Mouse (Mus musculus): ENCODE results near the gene Adgrf2. TPM values are rescaled to one million over a fixed set of nuclear protein-coding genes. Genes with fewer than 3 reads are reported as not detected.

Adgrf2 gene
- 0.20 and 0.21 TPM in 2 replicates for polyA plus RNA-seq (2015; fragmentation: Nextera tagmentation; extraction: Ambion mirVana)

GRCm38 (mm10) chr17:42741801-42742217 lies at the start of gene Adgrf2:
Gene Adgrf2, minus strand, starts transcription at chr17:42742179.
- H3K4me2 ChIP-seq (ENCODE audit: low read length): no peak within 1 kb of the TSS

DNA sequence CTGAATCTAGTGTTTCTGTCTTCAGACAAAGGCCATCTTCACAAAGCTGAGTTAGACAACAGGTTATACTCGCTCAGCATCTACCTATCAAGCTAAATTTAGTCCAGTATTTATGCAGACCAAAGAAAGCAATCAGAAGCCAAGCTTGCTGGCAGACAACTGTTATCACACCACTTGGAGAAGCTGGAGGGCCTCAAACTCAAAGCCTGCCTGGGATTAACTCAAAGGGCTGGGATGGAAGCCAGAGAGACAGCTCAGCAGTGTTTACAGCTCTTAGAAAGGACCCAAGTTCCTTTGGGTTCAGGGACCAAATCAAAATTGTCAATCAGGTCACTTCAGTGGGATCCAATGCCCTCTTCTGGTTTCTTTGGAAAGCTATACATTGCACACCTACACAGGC lies 48.8 kb upstream of the Adgrf2 start:
- Histone ChIP-seq H3K4me3 (replicated peaks; ENCODE audit: low read length) (no peak overlapping the region), H3K36me3 (ENCODE audit: control insufficient read depth, insufficient read depth) (no peaks in the 10 kb centered on the region), H3K4me2 (ENCODE audit: low read length) (no peak overlapping the region), H3K9ac (replicated peaks; ENCODE audit: low read depth, low read length) (no peak overlapping the region), H3K4me1 (replicated peaks; ENCODE audit: control insufficient read depth, insufficient read depth, low read length) (no peaks in the 10 kb centered on the region), H3K9me3 (ENCODE audit: control insufficient read depth, low read length) (no peaks in the 10 kb centered on the region), H3K27ac (ENCODE audit: low read length) (no peak overlapping the region), H3K27me3 (replicated peaks; ENCODE audit: control insufficient read depth, insufficient read depth, low read length) (no peaks in the 10 kb centered on the region)
- no peak for ATAC-seq
- 70% methylated on average over 1 of the region's 1 CpGs for WGBS

More at GRCm38 (mm10) chr17:42741801-42742217, at the start of gene Adgrf2:
- no peak within 1 kb of the TSS for H3K27ac ChIP-seq (ENCODE audit: low read length)
- H3K36me3 ChIP-seq (ENCODE audit: control insufficient read depth, insufficient read depth): no peaks in the 10 kb centered on the region
- H3K4me1 ChIP-seq (replicated peaks; ENCODE audit: control insufficient read depth, insufficient read depth, low read length): no peaks in the 10 kb centered on the region
- no peak for ATAC-seq
- 23% methylated on average over 7 of the region's 7 CpGs for WGBS
- H3K4me3 ChIP-seq (replicated peaks; ENCODE audit: low read length): no peak within 1 kb of the TSS
- no peaks in the 10 kb centered on the region for H3K27me3 ChIP-seq (replicated peaks; ENCODE audit: control insufficient read depth, insufficient read depth, low read length)
- no peaks in the 10 kb centered on the region for H3K9me3 ChIP-seq (ENCODE audit: control insufficient read depth, low read length)
- no peak within 1 kb of the TSS for H3K9ac ChIP-seq (replicated peaks; ENCODE audit: low read depth, low read length)

- Histone ChIP-seq H3K27ac (ENCODE audit: low read length) (no peak overlapping the region), H3K4me3 (replicated peaks; ENCODE audit: low read length) (no peak overlapping the region), H3K4me1 (replicated peaks; ENCODE audit: control insufficient read depth, insufficient read depth, low read length) (no peaks in the 10 kb centered on the region), H3K9me3 (ENCODE audit: control insufficient read depth, low read length) (no peaks in the 10 kb centered on the region), H3K36me3 (ENCODE audit: control insufficient read depth, insufficient read depth) (no peaks in the 10 kb centered on the region), H3K27me3 (replicated peaks; ENCODE audit: control insufficient read depth, insufficient read depth, low read length) (no peaks in the 10 kb centered on the region), H3K4me2 (ENCODE audit: low read length) (no peak overlapping the region), H3K9ac (replicated peaks; ENCODE audit: low read depth, low read length) (no peak overlapping the region)
- ATAC-seq: no peak
- 92% methylated on average over 2 of the region's 2 CpGs for WGBS
These were observed 47.7 kb upstream of the Adgrf2 start for GRCm38 (mm10) chr17:42789723-42790122.

DNA sequence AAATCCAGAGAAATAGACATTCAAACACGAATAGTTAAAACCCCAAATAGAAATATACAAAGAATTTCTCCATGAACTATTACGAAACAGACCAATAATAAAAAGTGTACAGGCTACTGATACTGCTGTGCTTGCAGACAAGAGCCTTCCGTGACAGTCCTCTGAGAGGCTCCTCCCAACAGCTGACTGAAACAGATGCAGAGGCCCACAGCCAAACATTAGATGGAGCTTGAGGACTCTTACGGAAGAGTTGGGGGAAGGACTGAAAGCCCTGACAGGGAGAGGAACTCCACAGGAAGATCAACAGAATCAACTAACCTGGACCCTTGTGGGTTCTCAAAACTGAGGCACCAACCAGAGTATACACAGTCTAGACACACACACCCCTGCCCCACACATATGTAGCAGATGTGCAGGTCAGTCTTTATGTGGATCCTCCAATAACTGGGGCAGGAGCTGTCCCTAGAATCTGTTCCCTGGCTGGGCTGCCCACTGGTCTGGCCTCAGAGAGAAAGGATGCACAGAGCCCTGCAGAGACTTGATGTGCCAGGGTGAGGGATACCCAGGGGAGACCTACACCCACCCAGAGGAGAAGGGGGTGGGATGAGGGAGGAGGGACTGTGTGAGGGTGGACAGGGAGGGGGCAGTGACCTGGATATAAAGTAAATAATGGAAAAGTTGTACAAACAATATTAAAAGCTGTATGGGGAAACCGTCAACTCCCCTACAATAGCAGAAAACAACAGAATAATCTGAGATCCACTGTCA lies 46.9 kb upstream of the Adgrf2 start:
- no peaks in the 10 kb centered on the region for H3K36me3 ChIP-seq (ENCODE audit: control insufficient read depth, insufficient read depth)
- no peaks in the 10 kb centered on the region for H3K9me3 ChIP-seq (ENCODE audit: control insufficient read depth, low read length)
- no peak overlapping the region for H3K9ac ChIP-seq (replicated peaks; ENCODE audit: low read depth, low read length)
- H3K27ac ChIP-seq (ENCODE audit: low read length): no peak overlapping the region
- no peak for ATAC-seq
- H3K4me1 ChIP-seq (replicated peaks; ENCODE audit: control insufficient read depth, insufficient read depth, low read length): no peaks in the 10 kb centered on the region
- 89% methylated on average over 5 of the region's 5 CpGs for WGBS
- no peak overlapping the region for H3K4me3 ChIP-seq (replicated peaks; ENCODE audit: low read length)
- no peak overlapping the region for H3K4me2 ChIP-seq (ENCODE audit: low read length)
- H3K27me3 ChIP-seq (replicated peaks; ENCODE audit: control insufficient read depth, insufficient read depth, low read length): no peaks in the 10 kb centered on the region

DNA sequence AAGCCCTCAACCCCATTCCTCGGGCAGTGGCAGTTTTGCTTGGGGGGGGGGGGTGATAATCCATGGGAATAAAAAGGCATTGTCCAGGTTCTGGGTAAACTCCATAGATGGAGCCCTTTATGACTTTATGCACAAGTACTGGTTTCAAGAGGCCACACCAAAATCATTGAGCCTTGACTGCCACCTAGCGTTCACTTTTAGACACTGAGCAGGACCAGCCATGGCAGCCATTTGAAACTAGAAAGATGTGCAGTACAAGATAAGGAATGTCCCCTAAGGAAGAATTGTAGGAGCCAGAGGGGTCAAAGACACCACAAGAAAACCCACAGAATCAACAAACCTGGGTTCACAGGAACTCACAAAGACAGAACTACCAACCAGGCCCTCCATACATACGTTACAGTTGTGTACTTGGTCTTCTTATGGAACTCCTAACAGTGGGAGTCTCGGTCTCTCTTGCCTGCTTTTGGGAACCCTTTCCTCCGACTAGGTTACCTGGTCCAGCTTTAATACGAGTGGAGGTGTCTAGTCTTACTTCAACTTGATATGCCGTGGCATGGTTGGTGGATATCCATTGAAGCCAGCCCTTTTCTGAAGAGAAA lies 40.3 kb upstream of the Adgrf2 start:
- peak; percentile 90 for ATAC-seq
- 55% methylated on average over 7 of the region's 7 CpGs for WGBS
- no peaks in the 10 kb centered on the region for H3K9me3 ChIP-seq (ENCODE audit: control insufficient read depth, low read length)

GRCm38 (mm10) chr17:42753791-42754190 lies 11.8 kb upstream of the Adgrf2 start:
- no peak for ATAC-seq
- Histone ChIP-seq H3K36me3 (ENCODE audit: control insufficient read depth, insufficient read depth) (no peaks in the 10 kb centered on the region), H3K4me1 (replicated peaks; ENCODE audit: control insufficient read depth, insufficient read depth, low read length) (no peaks in the 10 kb centered on the region), H3K27ac (ENCODE audit: low read length) (no peak overlapping the region), H3K9ac (replicated peaks; ENCODE audit: low read depth, low read length) (no peak overlapping the region), H3K27me3 (replicated peaks; ENCODE audit: control insufficient read depth, insufficient read depth, low read length) (no peaks in the 10 kb centered on the region), H3K9me3 (ENCODE audit: control insufficient read depth, low read length) (no peaks in the 10 kb centered on the region), H3K4me3 (replicated peaks; ENCODE audit: low read length) (no peak overlapping the region), H3K4me2 (ENCODE audit: low read length) (no peak overlapping the region)
- 62% methylated on average over 2 of the region's 2 CpGs for WGBS

More for the DNA sequence above, 40.3 kb upstream of the Adgrf2 start:
- no peaks in the 10 kb centered on the region for H3K27me3 ChIP-seq (replicated peaks; ENCODE audit: control insufficient read depth, insufficient read depth, low read length)
- no peak overlapping the region for H3K4me2 ChIP-seq (ENCODE audit: low read length)
- H3K27ac ChIP-seq (ENCODE audit: low read length): no peak overlapping the region
- H3K4me1 ChIP-seq (replicated peaks; ENCODE audit: control insufficient read depth, insufficient read depth, low read length): no peaks in the 10 kb centered on the region
- no peaks in the 10 kb centered on the region for H3K36me3 ChIP-seq (ENCODE audit: control insufficient read depth, insufficient read depth)
- no peak overlapping the region for H3K4me3 ChIP-seq (replicated peaks; ENCODE audit: low read length)
- no peak overlapping the region for H3K9ac ChIP-seq (replicated peaks; ENCODE audit: low read depth, low read length)

DNA sequence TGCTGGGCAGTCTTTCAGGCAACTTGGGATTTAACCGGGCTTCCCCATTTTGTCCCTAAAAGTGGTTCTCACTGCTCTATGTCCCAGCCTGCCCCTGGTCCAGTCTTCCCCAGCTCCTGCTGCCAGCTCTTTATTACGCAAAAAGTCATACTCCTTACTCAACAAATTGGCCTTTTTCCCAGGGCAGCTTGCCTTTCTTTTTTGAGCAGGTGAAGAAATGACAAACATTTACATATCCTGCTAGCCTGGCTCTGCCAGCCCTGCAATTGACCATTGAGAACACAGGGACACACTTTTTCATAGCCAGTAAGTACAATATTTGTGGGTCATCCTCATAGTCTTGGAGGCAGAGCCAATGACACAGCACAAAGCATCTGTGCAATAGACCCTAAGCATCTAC lies 10.2 kb upstream of the Adgrf2 start:
- no peaks in the 10 kb centered on the region for H3K27me3 ChIP-seq (replicated peaks; ENCODE audit: control insufficient read depth, insufficient read depth, low read length)
- no peaks in the 10 kb centered on the region for H3K36me3 ChIP-seq (ENCODE audit: control insufficient read depth, insufficient read depth)
- H3K27ac ChIP-seq (ENCODE audit: low read length): no peak overlapping the region
- no peaks in the 10 kb centered on the region for H3K9me3 ChIP-seq (ENCODE audit: control insufficient read depth, low read length)
- 90% methylated on average over 2 of the region's 2 CpGs for WGBS
- H3K4me1 ChIP-seq (replicated peaks; ENCODE audit: control insufficient read depth, insufficient read depth, low read length): no peaks in the 10 kb centered on the region
- no peak overlapping the region for H3K9ac ChIP-seq (replicated peaks; ENCODE audit: low read depth, low read length)
- H3K4me3 ChIP-seq (replicated peaks; ENCODE audit: low read length): no peak overlapping the region
- H3K4me2 ChIP-seq (ENCODE audit: low read length): no peak overlapping the region
- no peak for ATAC-seq

DNA sequence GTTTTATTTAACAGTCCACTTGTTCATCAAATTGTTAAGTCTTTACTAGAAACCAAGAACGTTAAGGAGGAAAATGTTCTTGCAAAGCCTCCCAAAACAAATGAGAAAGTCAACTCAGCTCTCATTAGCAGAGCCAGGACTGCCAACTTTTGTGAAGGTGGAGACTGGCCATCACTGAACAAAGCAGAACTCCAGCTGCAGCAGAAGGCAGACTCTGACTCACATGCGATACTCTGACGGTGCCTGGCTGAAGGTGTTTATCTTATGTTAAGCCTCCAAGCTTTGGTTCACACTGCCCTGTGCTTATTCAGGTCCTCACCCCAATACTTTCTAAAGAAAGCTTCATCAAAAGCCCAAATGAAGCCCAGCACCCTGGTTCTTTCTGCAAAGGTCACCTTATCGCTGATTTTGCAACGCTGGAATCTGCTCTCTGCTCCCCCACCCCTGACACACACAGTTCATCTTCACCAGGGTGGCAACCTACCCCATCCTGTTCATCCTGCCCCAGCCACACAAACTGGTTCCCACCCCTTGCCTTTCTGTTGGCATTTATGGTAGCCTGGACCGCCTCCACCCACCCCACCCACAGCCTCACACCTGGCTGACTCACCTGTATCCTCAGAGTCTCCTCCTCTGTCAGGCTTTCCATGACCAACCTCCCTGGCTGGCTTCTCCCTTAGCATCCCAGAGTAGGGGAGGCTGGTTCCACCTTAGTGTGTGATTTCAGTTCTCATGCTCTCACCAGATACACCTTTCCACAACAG lies 3.9 kb upstream of the Adgrf2 start:
- no peaks in the 10 kb centered on the region for H3K9me3 ChIP-seq (ENCODE audit: control insufficient read depth, low read length)
- H3K4me2 ChIP-seq (ENCODE audit: low read length): no peak overlapping the region
- WGBS: 79% methylated on average over 6 of the region's 6 CpGs
- H3K4me1 ChIP-seq (replicated peaks; ENCODE audit: control insufficient read depth, insufficient read depth, low read length): no peaks in the 10 kb centered on the region
- no peaks in the 10 kb centered on the region for H3K36me3 ChIP-seq (ENCODE audit: control insufficient read depth, insufficient read depth)
- H3K4me3 ChIP-seq (replicated peaks; ENCODE audit: low read length): no peak overlapping the region
- H3K9ac ChIP-seq (replicated peaks; ENCODE audit: low read depth, low read length): no peak overlapping the region
- ATAC-seq: no peak
- H3K27ac ChIP-seq (ENCODE audit: low read length): no peak overlapping the region
- no peaks in the 10 kb centered on the region for H3K27me3 ChIP-seq (replicated peaks; ENCODE audit: control insufficient read depth, insufficient read depth, low read length)

DNA sequence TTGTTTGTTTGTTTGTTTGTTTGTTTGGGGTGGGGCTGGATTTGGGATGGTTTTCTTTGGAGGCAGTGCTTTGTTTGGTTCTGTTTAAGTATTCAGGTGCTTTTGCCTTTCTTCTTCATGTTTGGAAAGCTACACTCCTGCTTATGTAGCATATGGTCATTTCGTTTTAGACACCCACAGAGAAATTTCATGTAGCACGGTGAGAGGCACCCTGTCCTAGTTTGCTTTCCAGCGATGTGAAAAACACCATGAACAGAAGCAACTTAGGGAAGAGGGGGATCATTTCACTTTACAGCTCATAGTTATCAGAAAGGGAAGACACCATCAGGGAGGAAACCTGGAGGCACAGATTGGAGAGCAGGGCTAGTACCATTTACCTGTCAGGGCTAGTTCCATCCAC lies 844 bp upstream of the Adgrf2 start:
- ATAC-seq: no peak
- Histone ChIP-seq H3K4me2 (ENCODE audit: low read length) (no peak overlapping the region), H3K27me3 (replicated peaks; ENCODE audit: control insufficient read depth, insufficient read depth, low read length) (no peaks in the 10 kb centered on the region), H3K9me3 (ENCODE audit: control insufficient read depth, low read length) (no peaks in the 10 kb centered on the region), H3K27ac (ENCODE audit: low read length) (no peak overlapping the region), H3K36me3 (ENCODE audit: control insufficient read depth, insufficient read depth) (no peaks in the 10 kb centered on the region), H3K9ac (replicated peaks; ENCODE audit: low read depth, low read length) (no peak overlapping the region), H3K4me1 (replicated peaks; ENCODE audit: control insufficient read depth, insufficient read depth, low read length) (no peaks in the 10 kb centered on the region), H3K4me3 (replicated peaks; ENCODE audit: low read length) (no peak overlapping the region)
- 93% methylated on average over 3 of the region's 3 CpGs for WGBS

All from forebrain, embryonic 16.5 days (tissue).